Mouse (Mus musculus): ENCODE results near the gene Zbtb9. TPM values are rescaled to one million over a fixed set of nuclear protein-coding genes. Genes with fewer than 3 reads are reported as not detected.

Zbtb9 gene
- total RNA-seq (2023), result 17.3 to 20.1 TPM (median 19.1 TPM) in 4 replicates

GRCm38 (mm10) chr17:26972703-26973574, at the start of gene Zbtb9:
TSS of gene Zbtb9 (plus strand) at chr17:26973167.

DNA sequence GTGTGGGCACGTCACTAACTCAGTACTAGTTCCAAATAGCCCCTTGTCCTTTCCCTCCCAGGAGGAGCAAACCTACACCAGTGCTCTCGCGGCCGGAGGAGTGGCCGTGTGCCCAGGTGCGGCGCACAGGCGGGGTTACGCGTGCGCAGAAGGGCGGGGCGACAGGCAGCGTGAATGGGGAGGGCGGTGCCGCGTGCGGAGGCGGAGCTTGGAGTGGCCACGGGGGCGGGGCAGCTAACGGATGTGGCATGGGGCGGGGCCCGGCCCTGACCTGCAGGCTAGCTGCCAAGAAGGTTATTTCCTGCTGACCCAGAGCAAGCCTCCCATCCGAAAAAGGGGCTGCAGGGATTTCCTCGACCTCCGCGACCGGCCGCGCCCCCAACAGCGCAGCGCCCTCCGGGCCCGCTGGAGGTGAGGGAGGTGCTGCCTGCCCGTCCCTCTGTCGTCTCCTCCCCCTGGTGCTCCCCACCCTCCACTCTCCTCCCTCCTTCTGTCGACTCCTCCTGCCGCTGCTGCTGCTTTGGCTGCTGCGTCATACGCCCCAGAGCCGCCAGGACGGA, 40.0 kb upstream of the Zbtb9 start, which contains the start of gene Phf1:
Phf1 (plus strand) TSS at position 214 of the 560 bp plus-strand sequence.

GRCm38 (mm10) chr17:26939178-26939972, 33.6 kb upstream of the Zbtb9 start, which contains the start of gene Cuta:
TSS of gene Cuta (minus strand) at chr17:26939569.

GRCm38 (mm10) chr17:26941031-26941789, 31.8 kb upstream of the Zbtb9 start, which contains the start of gene Syngap1:
TSS of gene Syngap1 (plus strand) at chr17:26941253.

DNA sequence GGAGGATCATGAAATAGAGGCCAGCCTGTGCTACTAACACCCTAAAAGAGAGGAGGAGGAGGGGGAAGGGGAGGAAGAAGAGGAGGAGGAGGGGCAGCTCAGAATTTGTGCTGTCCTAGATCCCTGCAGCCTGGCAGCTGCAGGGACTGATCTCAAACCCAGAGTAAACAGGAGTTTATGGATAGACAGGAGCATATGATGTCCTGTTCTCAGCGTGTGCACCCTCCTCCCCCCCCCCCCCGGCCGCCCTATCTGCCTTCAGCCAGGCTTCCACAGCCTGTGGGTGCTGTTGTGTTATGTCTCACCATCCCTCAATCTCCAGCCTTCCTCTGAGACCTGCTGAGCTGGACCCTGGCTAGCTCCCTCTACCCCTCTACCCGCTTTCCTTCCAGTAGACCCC, 55.9 kb downstream of the Zbtb9 start, which contains the start of gene Bak1:
Bak1 (minus strand) TSS at position 101 of the 400 bp plus-strand sequence.

GRCm38 (mm10) chr17:27056812-27057516, 84.0 kb downstream of the Zbtb9 start, which contains the start of gene Itpr3:
TSS of gene Itpr3 (plus strand) at chr17:27057304.

Other genes starting within 250 kb of the Zbtb9 start
- gene Bnip1, start 192.1 kb upstream of the Zbtb9 start, total RNA-seq (2023), result 38.8 to 43.3 TPM (median 41.2 TPM) in 4 replicates
- not detected in 4 replicates for gene Nkx2-5, start 128.2 kb upstream of the Zbtb9 start, total RNA-seq (2023)
- 3.4 to 6.8 TPM (median 5.4 TPM) in 4 replicates for gene Kifc5b, start 56.1 kb upstream of the Zbtb9 start, total RNA-seq (2023)
- 113 to 121 TPM (median 117 TPM) in 4 replicates for gene Phf1, start 40.1 kb upstream of the Zbtb9 start, total RNA-seq (2023)
- gene Cuta, start 33.6 kb upstream of the Zbtb9 start, total RNA-seq (2023), result 60.4 to 83.0 TPM (median 76.6 TPM) in 4 replicates
- gene Syngap1, start 31.9 kb upstream of the Zbtb9 start, total RNA-seq (2023), result 2.5 to 4.4 TPM (median 3.3 TPM) in 4 replicates
- gene Bak1, start 55.8 kb downstream of the Zbtb9 start, total RNA-seq (2023), result 34.5 to 42.9 TPM (median 37.8 TPM) in 4 replicates
- gene Itpr3, start 84.1 kb downstream of the Zbtb9 start, total RNA-seq (2023), result 183 to 197 TPM (median 194 TPM) in 4 replicates
- 42.1 to 53.9 TPM (median 47.5 TPM) in 4 replicates for gene Uqcc2, start 160.7 kb downstream of the Zbtb9 start, total RNA-seq (2023)
- not detected in 4 replicates for gene Ip6k3, start 194.6 kb downstream of the Zbtb9 start, total RNA-seq (2023)
- gene Lemd2, start 231.3 kb downstream of the Zbtb9 start, total RNA-seq (2023), result 74.2 to 84.6 TPM (median 78.4 TPM) in 4 replicates